Mouse (Mus musculus) lung, postnatal 0 days (tissue): ENCODE measurements around the gene Errfi1. TPM values are rescaled to one million over a fixed set of nuclear protein-coding genes. Genes with fewer than 3 reads are reported as not detected.

Experiments
- ATAC-seq: fragments of 200-750 bp; cut with Nextera tagmentation; 2 replicates; pipeline ENCODE4 v1.8.0; 2017; ENCODE audit warnings: moderate library complexity
- DNase-seq: peaks from one replicate; pipeline ENCODE4 v3.0.0-alpha.2; 2016; ENCODE audit warnings: low spot score
- H3K27ac ChIP-seq: fragments of 300-500 bp; sonication (generic); 2 replicates; pipeline ENCODE4 v1.5.1; 2014; ENCODE audit warnings: antibody characterized with exemption, mild to moderate bottlenecking, low read length, mixed read lengths
- H3K27me3 ChIP-seq: fragments of 300-500 bp; sonication (generic); replicated peaks from 2 replicates; pipeline ENCODE4 v1.6.1; 2014; ENCODE audit warnings: low read length, mixed read lengths; ENCODE audit not compliant: insufficient read depth
- H3K36me3 ChIP-seq: fragments of 300-500 bp; sonication (generic); 2 replicates; pipeline ENCODE4 v1.6.1; 2014; ENCODE audit warnings: low read length, mixed read lengths; ENCODE audit not compliant: insufficient read depth
- H3K4me1 ChIP-seq: fragments of 300-500 bp; sonication (generic); 2 replicates; pipeline ENCODE4 v1.6.1; 2014; ENCODE audit warnings: antibody characterized with exemption, low read depth, low read length, mixed read lengths; ENCODE audit not compliant: insufficient read depth
- H3K4me2 ChIP-seq: fragments of 300-500 bp; sonication (generic); replicated peaks from 2 replicates; pipeline ENCODE4 v1.6.1; 2014; ENCODE audit warnings: low read depth, mild to moderate bottlenecking, low read length, moderate library complexity, mixed read lengths
- H3K4me3 ChIP-seq: fragments of 300-500 bp; sonication (generic); 2 replicates; pipeline ENCODE4 v1.5.1; 2014; ENCODE audit warnings: low read depth, low read length
- H3K9ac ChIP-seq: fragments of 300-500 bp; sonication (generic); replicated peaks from 2 replicates; pipeline ENCODE4 v1.6.1; 2014; ENCODE audit warnings: low read depth, mild to moderate bottlenecking
- H3K9me3 ChIP-seq: fragments of 300-500 bp; sonication (generic); 2 replicates; pipeline ENCODE4 v1.6.1; 2016; ENCODE audit warnings: low read length, mixed read lengths
- CTCF ChIP-seq: IDR thresholded peaks from 2 replicates; pipeline ENCODE4 v1.5.1; 2016; ENCODE audit warnings: antibody characterized with exemption, mild to moderate bottlenecking
- EP300 ChIP-seq: IDR thresholded peaks from 2 replicates; pipeline ENCODE4 v1.6.1; 2016; ENCODE audit warnings: antibody characterized with exemption, mild to moderate bottlenecking, control low read depth
- WGBS: fragments of 180-500 bp; shearing (Covaris S2); extraction: QIAGEN DNeasy Blood & Tissue Kit; methylation state at CpG from one replicate; pipeline ENCODE4 v1.1.7; 2014; 5-methylcytosine and 5-hydroxymethylcytosine counted together
- polyA plus RNA-seq: library from polyadenylated mRNA; unstranded; fragments of >200 nt; fragmentation: Nextera tagmentation; extraction: Ambion mirVana; gene quantifications from 2 replicates; pipeline ENCODE4 v1.2.1, GENCODE M21; 2015

The Errfi1 gene
- polyA plus RNA-seq, 1 experiment from 2014 or later, result 106 TPM

- Histone ChIP-seq H3K9me3 (no peaks in the 10 kb centered on the region), H3K4me3 (no peak overlapping the region), H3K36me3 (no peaks in the 10 kb centered on the region), H3K9ac (0 out of 2 replicates have a peak overlapping the region, but pooled peaks have one; percentile 12), H3K27me3 (no peaks in the 10 kb centered on the region), H3K4me2 (no peak overlapping the region; the same call in 1 of the 2 replicates), H3K27ac (peak overlapping the region; percentile 95), H3K4me1 (peaks cover 24% of the 10 kb centered on the region; the same call in 1 of the 2 replicates)
- 32% methylated on average over 7 of the region's 7 CpGs for WGBS
- DNase-seq (peak; percentile 91), ATAC-seq (peak; percentile 82)
- TF ChIP-seq EP300 (peak; percentile 70; the same call in 1 of the 2 replicates), CTCF (no peak)
These were observed 28.2 kb upstream of the Errfi1 start for GRCm38 (mm10) chr4:150825531-150825930.

GRCm38 (mm10) chr4:150831321-150831720 lies 22.4 kb upstream of the Errfi1 start:
- Histone ChIP-seq H3K36me3 (no peaks in the 10 kb centered on the region), H3K27me3 (no peaks in the 10 kb centered on the region), H3K4me2 (no peak overlapping the region), H3K9ac (no peak overlapping the region), H3K9me3 (no peaks in the 10 kb centered on the region), H3K27ac (no peak overlapping the region), H3K4me1 (peaks cover 17% of the 10 kb centered on the region; the same call in 1 of the 2 replicates), H3K4me3 (no peak overlapping the region)
- TF ChIP-seq CTCF, result no peak
- peak; percentile 43; the same call in 1 of the 2 replicates for TF ChIP-seq EP300
- WGBS, result 41% methylated on average over 3 of the region's 3 CpGs
- ATAC-seq (no peak), DNase-seq (no peak)

- TF ChIP-seq CTCF, result no peak
- TF ChIP-seq EP300, result no peak
These were observed 21.8 kb upstream of the Errfi1 start for GRCm38 (mm10) chr4:150831941-150832340.

GRCm38 (mm10) chr4:150835163-150835562 lies 18.6 kb upstream of the Errfi1 start:
- no peak overlapping the region for H3K4me3 ChIP-seq
- WGBS, result 62% methylated on average over 5 of the region's 5 CpGs
- H3K9me3 ChIP-seq, result no peaks in the 10 kb centered on the region
- H3K4me2 ChIP-seq, result no peak overlapping the region
- no peak for TF ChIP-seq EP300
- no peak for TF ChIP-seq CTCF
- no peaks in the 10 kb centered on the region for H3K27me3 ChIP-seq
- no peak for ATAC-seq
- peaks cover 13% of the 10 kb centered on the region; the same call in 1 of the 2 replicates for H3K4me1 ChIP-seq
- H3K27ac ChIP-seq, result no peak overlapping the region
- DNase-seq, result no peak
- H3K36me3 ChIP-seq, result no peaks in the 10 kb centered on the region
- no peak overlapping the region for H3K9ac ChIP-seq

More at GRCm38 (mm10) chr4:150831941-150832340, 21.8 kb upstream of the Errfi1 start:
- H3K27ac ChIP-seq, result peak overlapping the region; percentile 26; the same call in 1 of the 2 replicates
- H3K9ac ChIP-seq, result no peak overlapping the region
- H3K4me2 ChIP-seq, result no peak overlapping the region
- ATAC-seq (no peak), DNase-seq (no peak)
- H3K27me3 ChIP-seq, result no peaks in the 10 kb centered on the region
- H3K36me3 ChIP-seq, result no peaks in the 10 kb centered on the region
- WGBS, result 60% methylated on average over 6 of the region's 6 CpGs
- H3K4me3 ChIP-seq, result no peak overlapping the region
- H3K9me3 ChIP-seq, result no peaks in the 10 kb centered on the region
- H3K4me1 ChIP-seq, result peaks cover 17% of the 10 kb centered on the region; the same call in 1 of the 2 replicates

- Histone ChIP-seq H3K27me3 (no peaks in the 10 kb centered on the region), H3K27ac (no peak overlapping the region), H3K4me3 (no peak overlapping the region), H3K9ac (no peak overlapping the region), H3K9me3 (no peaks in the 10 kb centered on the region), H3K4me1 (peaks cover 13% of the 10 kb centered on the region; the same call in 1 of the 2 replicates), H3K4me2 (no peak overlapping the region), H3K36me3 (no peaks in the 10 kb centered on the region)
- TF ChIP-seq CTCF (no peak), EP300 (no peak)
- DNase-seq, result no peak
- WGBS, result 88% methylated on average over 13 of the region's 13 CpGs
- no peak for ATAC-seq
These were observed 17.5 kb upstream of the Errfi1 start for GRCm38 (mm10) chr4:150836258-150836657.

- 92% methylated on average over 11 of the region's 12 CpGs for WGBS
- no peaks in the 10 kb centered on the region for H3K27me3 ChIP-seq
- TF ChIP-seq CTCF (no peak), EP300 (no peak)
- H3K4me3 ChIP-seq, result no peak overlapping the region
- no peak overlapping the region for H3K9ac ChIP-seq
- DNase-seq (no peak), ATAC-seq (no peak)
- H3K36me3 ChIP-seq, result no peaks in the 10 kb centered on the region
- no peaks in the 10 kb centered on the region for H3K9me3 ChIP-seq
- peaks cover 8% of the 10 kb centered on the region; the same call in 1 of the 2 replicates for H3K4me1 ChIP-seq
- H3K4me2 ChIP-seq, result no peak overlapping the region
- H3K27ac ChIP-seq, result 0 out of 2 replicates have a peak overlapping the region, but pooled peaks have one; percentile 35
These were observed 16.8 kb upstream of the Errfi1 start for GRCm38 (mm10) chr4:150836961-150837360.
